Mouse (Mus musculus) hindbrain, postnatal 0 days (tissue): ENCODE measurements at regions not wholly inside any gene's neighbourhood (a gene's known extent, or its start where the extent isn't known, plus 50 kb on each side); places are given as distances from the start of the nearest gene placed in this dataset.

Experiments
- ATAC-seq: fragments of 200-750 bp; cut with Nextera tagmentation; 2 replicates; pipeline ENCODE4 v1.8.0; 2017; ENCODE audit warnings: mild to moderate bottlenecking, moderate TSS enrichment, moderate library complexity
- DNase-seq: peaks from one replicate; pipeline ENCODE4 v3.0.0-alpha.2; 2015; ENCODE audit warnings: low spot score
- H3K27ac ChIP-seq: fragments of 300-500 bp; sonication (generic); 2 replicates; pipeline ENCODE4 v1.5.1; 2014; ENCODE audit warnings: mild to moderate bottlenecking
- H3K27me3 ChIP-seq: fragments of 300-500 bp; sonication (generic); 2 replicates; pipeline ENCODE4 v1.6.1; 2014; ENCODE audit warnings: low read length, mixed read lengths; ENCODE audit not compliant: insufficient read depth
- H3K36me3 ChIP-seq: fragments of 300-500 bp; sonication (generic); 2 replicates; pipeline ENCODE4 v1.6.1; 2014; ENCODE audit warnings: low read length, mixed read lengths; ENCODE audit not compliant: insufficient read depth
- H3K4me1 ChIP-seq: fragments of 300-500 bp; sonication (generic); 2 replicates; pipeline ENCODE4 v1.6.1; 2014; ENCODE audit warnings: antibody characterized with exemption, low read length, mixed read lengths; ENCODE audit not compliant: insufficient read depth
- H3K4me2 ChIP-seq: fragments of 300-500 bp; sonication (generic); 2 replicates; pipeline ENCODE4 v1.6.1; 2014; ENCODE audit warnings: low read depth, mild to moderate bottlenecking, low read length, moderate library complexity, mixed read lengths
- H3K4me3 ChIP-seq: fragments of 300-500 bp; sonication (generic); 2 replicates; pipeline ENCODE4 v1.5.1; 2014; ENCODE audit warnings: low read length
- H3K9ac ChIP-seq: fragments of 300-500 bp; sonication (generic); replicated peaks from 2 replicates; pipeline ENCODE4 v1.6.1; 2014; ENCODE audit warnings: mild to moderate bottlenecking, low read length, moderate library complexity, mixed read lengths
- H3K9me3 ChIP-seq: fragments of 300-500 bp; sonication (generic); 2 replicates; pipeline ENCODE4 v1.6.1; 2016; ENCODE audit warnings: low read length, mixed read lengths
- CTCF ChIP-seq: IDR thresholded peaks from 2 replicates; pipeline ENCODE4 v1.5.1; 2016; ENCODE audit warnings: antibody characterized with exemption, control low read depth, low read depth
- WGBS: fragments of 180-500 bp; shearing (Covaris S2); extraction: QIAGEN DNeasy Blood & Tissue Kit; methylation state at CpG from one replicate; pipeline ENCODE4 v1.1.7; 2014; 5-methylcytosine and 5-hydroxymethylcytosine counted together

DNA sequence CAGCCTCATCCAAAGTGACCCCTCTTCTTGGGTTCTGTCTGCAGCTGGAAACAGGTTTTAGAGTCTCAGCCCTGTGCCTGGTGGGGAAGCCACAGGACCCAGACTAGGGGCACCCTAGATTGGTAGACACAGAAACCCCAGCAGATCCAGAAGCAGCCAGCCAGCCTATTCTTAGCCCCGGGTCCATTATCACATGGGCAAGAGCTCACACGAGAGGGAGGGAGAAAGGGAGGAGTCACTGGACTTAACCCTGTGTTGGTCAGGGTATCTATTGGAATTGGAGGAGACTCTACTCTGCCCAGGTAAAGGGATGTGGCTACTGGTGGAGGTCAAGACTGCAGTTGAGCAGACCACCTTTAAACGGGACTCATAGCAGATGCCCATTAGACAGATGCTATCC is 101.5 kb upstream of the Unc5b start:
- no peak for ATAC-seq

DNA sequence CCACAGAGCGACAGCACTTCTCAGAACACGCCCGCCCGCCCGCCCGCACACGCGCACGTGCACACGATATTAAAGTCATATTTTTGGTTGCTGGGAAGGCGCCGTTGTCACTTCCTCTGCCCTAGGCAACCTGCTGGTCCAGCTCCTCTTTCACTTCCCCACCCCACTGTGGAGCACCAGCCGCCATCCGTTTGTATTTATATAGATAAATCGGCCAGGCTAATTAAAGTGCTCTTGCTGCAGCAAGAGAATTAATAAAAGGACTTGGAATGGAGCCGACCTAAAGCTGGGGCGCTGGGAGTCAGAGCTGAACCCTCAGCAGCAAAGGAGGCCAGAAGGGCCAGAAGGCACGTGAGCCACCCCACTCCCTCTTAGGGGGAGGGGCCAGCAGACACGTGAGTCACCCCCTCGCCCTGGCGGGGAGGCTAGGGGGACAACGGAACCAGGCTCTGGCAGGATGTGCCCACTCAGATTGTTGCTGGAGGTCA is 100.6 kb upstream of the Unc5b start:
- WGBS = 45% methylated on average over 22 of the region's 22 CpGs
- no peak overlapping the region for H3K4me3 ChIP-seq
- no peaks in the 10 kb centered on the region for H3K36me3 ChIP-seq
- ATAC-seq = no peak
- H3K4me1 ChIP-seq = 0 out of 2 replicates have a peak, but pooled peaks cover 5% of the 10 kb centered on the region
- no peak for TF ChIP-seq CTCF
- no peak overlapping the region for H3K4me2 ChIP-seq
- no peaks in the 10 kb centered on the region for H3K27me3 ChIP-seq
- H3K9ac ChIP-seq = no peak overlapping the region
- H3K9me3 ChIP-seq = no peaks in the 10 kb centered on the region
- H3K27ac ChIP-seq = no peak overlapping the region
- peak; percentile 46 for DNase-seq

More for the DNA sequence above, 101.5 kb upstream of the Unc5b start:
- Histone ChIP-seq H3K9ac (no peak overlapping the region), H3K36me3 (no peaks in the 10 kb centered on the region), H3K4me3 (no peak overlapping the region), H3K9me3 (no peaks in the 10 kb centered on the region), H3K27ac (no peak overlapping the region), H3K4me1 (peaks cover 9% of the 10 kb centered on the region; the same call in 1 of the 2 replicates), H3K27me3 (no peaks in the 10 kb centered on the region), H3K4me2 (no peak overlapping the region)
- 32% methylated on average over 3 of the region's 3 CpGs for WGBS
- TF ChIP-seq CTCF = no peak
- DNase-seq = no peak

GRCm38 (mm10) chr10:60928646-60929045 is 97.3 kb upstream of the Unc5b start:
- H3K36me3 ChIP-seq = no peaks in the 10 kb centered on the region
- H3K9me3 ChIP-seq = no peaks in the 10 kb centered on the region
- no peak overlapping the region for H3K27ac ChIP-seq
- no peak overlapping the region for H3K9ac ChIP-seq
- DNase-seq (no peak), ATAC-seq (no peak)
- no peaks in the 10 kb centered on the region for H3K27me3 ChIP-seq
- H3K4me1 ChIP-seq = no peaks in the 10 kb centered on the region
- no peak for TF ChIP-seq CTCF
- no peak overlapping the region for H3K4me3 ChIP-seq
- H3K4me2 ChIP-seq = no peak overlapping the region
- WGBS = 71% methylated on average over 7 of the region's 7 CpGs

GRCm38 (mm10) chr10:60928164-60928563 is 96.8 kb upstream of the Unc5b start:
- WGBS = 58% methylated on average over 8 of the region's 8 CpGs
- Histone ChIP-seq H3K27ac (no peak overlapping the region), H3K4me2 (no peak overlapping the region), H3K9me3 (no peaks in the 10 kb centered on the region), H3K4me3 (no peak overlapping the region), H3K9ac (no peak overlapping the region), H3K36me3 (no peaks in the 10 kb centered on the region), H3K27me3 (no peaks in the 10 kb centered on the region), H3K4me1 (no peaks in the 10 kb centered on the region)
- no peak for DNase-seq
- no peak for TF ChIP-seq CTCF
- no peak for ATAC-seq

DNA sequence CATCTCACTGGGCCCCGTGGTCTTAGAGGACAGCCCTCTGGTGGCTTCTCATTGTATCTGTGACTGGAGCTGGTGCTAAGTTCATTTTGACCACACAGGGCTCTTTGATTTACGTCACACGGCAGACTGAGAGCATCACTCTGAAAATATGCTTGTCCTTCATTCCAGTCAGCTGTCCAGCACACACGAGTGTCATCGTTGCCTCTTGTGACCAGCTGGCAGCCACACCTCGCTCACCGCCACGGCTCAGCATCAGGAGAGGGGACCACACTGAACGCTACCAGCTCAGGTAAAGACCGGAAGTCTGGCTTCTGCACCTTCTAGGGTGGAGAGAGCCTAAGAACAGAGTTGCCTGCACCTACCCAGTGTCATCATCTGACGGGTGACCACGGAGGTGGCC is 95.3 kb upstream of the Unc5b start:
- ATAC-seq (no peak), DNase-seq (no peak)
- Histone ChIP-seq H3K4me1 (no peaks in the 10 kb centered on the region), H3K9me3 (no peaks in the 10 kb centered on the region), H3K27me3 (no peaks in the 10 kb centered on the region), H3K27ac (no peak overlapping the region), H3K9ac (no peak overlapping the region), H3K4me2 (no peak overlapping the region), H3K36me3 (no peaks in the 10 kb centered on the region), H3K4me3 (no peak overlapping the region)
- peak; percentile 33 for TF ChIP-seq CTCF
- WGBS = 83% methylated on average over 12 of the region's 12 CpGs

DNA sequence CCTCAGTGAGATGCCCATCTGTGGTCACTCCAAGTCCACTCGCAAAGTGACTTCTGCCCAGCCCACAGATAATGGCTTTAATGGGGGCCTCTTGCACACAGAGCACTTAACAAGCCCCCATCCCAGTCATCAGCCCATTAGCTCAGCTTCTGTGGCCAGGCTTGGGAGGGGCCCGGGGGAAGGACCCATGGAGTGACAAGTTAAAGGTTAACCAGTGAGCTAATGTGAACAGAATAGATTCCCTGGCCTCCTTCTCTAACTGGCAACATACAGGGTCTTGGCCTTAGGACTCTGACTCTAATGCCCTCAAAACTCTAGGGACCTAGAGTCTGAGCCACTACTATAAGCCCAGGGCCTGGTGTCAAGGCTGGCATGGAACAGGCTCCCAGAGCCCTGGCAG is 94.3 kb upstream of the Unc5b start:
- TF ChIP-seq CTCF = no peak
- DNase-seq (no peak), ATAC-seq (no peak)
- no peak overlapping the region for H3K4me3 ChIP-seq
- H3K4me2 ChIP-seq = no peak overlapping the region
- no peaks in the 10 kb centered on the region for H3K9me3 ChIP-seq
- H3K27ac ChIP-seq = no peak overlapping the region
- H3K27me3 ChIP-seq = no peaks in the 10 kb centered on the region
- H3K9ac ChIP-seq = no peak overlapping the region
- no peaks in the 10 kb centered on the region for H3K36me3 ChIP-seq
- H3K4me1 ChIP-seq = no peaks in the 10 kb centered on the region
- 68% methylated on average over 2 of the region's 2 CpGs for WGBS

GRCm38 (mm10) chr10:60925198-60925597 is 93.8 kb upstream of the Unc5b start:
- Histone ChIP-seq H3K27me3 (no peaks in the 10 kb centered on the region), H3K4me1 (no peaks in the 10 kb centered on the region), H3K9ac (no peak overlapping the region), H3K9me3 (no peaks in the 10 kb centered on the region), H3K4me2 (no peak overlapping the region), H3K27ac (no peak overlapping the region), H3K36me3 (no peaks in the 10 kb centered on the region), H3K4me3 (no peak overlapping the region)
- ATAC-seq (0 out of 2 replicates have a peak, but pooled peaks have one; percentile 18), DNase-seq (peak; percentile 27)
- WGBS = 40% methylated on average over 2 of the region's 2 CpGs
- TF ChIP-seq CTCF = no peak
